Mouse (Mus musculus) lung, postnatal 0 days (tissue): ENCODE data around the gene Dock9. TPM values are rescaled to one million over a fixed set of nuclear protein-coding genes. Genes with fewer than 3 reads are reported as not detected.

ENCODE experiments used
- ATAC-seq: fragments of 200-750 bp; cut with Nextera tagmentation; 2 replicates; pipeline ENCODE4 v1.8.0; 2017; ENCODE audit warnings: moderate library complexity
- DNase-seq: peaks from one replicate; pipeline ENCODE4 v3.0.0-alpha.2; 2016; ENCODE audit warnings: low spot score
- H3K27ac ChIP-seq: fragments of 300-500 bp; sonication (generic); 2 replicates; pipeline ENCODE4 v1.5.1; 2014; ENCODE audit warnings: antibody characterized with exemption, mild to moderate bottlenecking, low read length, mixed read lengths
- H3K27me3 ChIP-seq: fragments of 300-500 bp; sonication (generic); replicated peaks from 2 replicates; pipeline ENCODE4 v1.6.1; 2014; ENCODE audit warnings: low read length, mixed read lengths; ENCODE audit not compliant: insufficient read depth
- H3K36me3 ChIP-seq: fragments of 300-500 bp; sonication (generic); 2 replicates; pipeline ENCODE4 v1.6.1; 2014; ENCODE audit warnings: low read length, mixed read lengths; ENCODE audit not compliant: insufficient read depth
- H3K4me1 ChIP-seq: fragments of 300-500 bp; sonication (generic); 2 replicates; pipeline ENCODE4 v1.6.1; 2014; ENCODE audit warnings: antibody characterized with exemption, low read depth, low read length, mixed read lengths; ENCODE audit not compliant: insufficient read depth
- H3K4me2 ChIP-seq: fragments of 300-500 bp; sonication (generic); replicated peaks from 2 replicates; pipeline ENCODE4 v1.6.1; 2014; ENCODE audit warnings: low read depth, mild to moderate bottlenecking, low read length, moderate library complexity, mixed read lengths
- H3K4me3 ChIP-seq: fragments of 300-500 bp; sonication (generic); 2 replicates; pipeline ENCODE4 v1.5.1; 2014; ENCODE audit warnings: low read depth, low read length
- H3K9ac ChIP-seq: fragments of 300-500 bp; sonication (generic); replicated peaks from 2 replicates; pipeline ENCODE4 v1.6.1; 2014; ENCODE audit warnings: low read depth, mild to moderate bottlenecking
- H3K9me3 ChIP-seq: fragments of 300-500 bp; sonication (generic); 2 replicates; pipeline ENCODE4 v1.6.1; 2016; ENCODE audit warnings: low read length, mixed read lengths
- CTCF ChIP-seq: IDR thresholded peaks from 2 replicates; pipeline ENCODE4 v1.5.1; 2016; ENCODE audit warnings: antibody characterized with exemption, mild to moderate bottlenecking
- EP300 ChIP-seq: IDR thresholded peaks from 2 replicates; pipeline ENCODE4 v1.6.1; 2016; ENCODE audit warnings: antibody characterized with exemption, mild to moderate bottlenecking, control low read depth
- WGBS: fragments of 180-500 bp; shearing (Covaris S2); extraction: QIAGEN DNeasy Blood & Tissue Kit; methylation state at CpG from one replicate; pipeline ENCODE4 v1.1.7; 2014; 5-methylcytosine and 5-hydroxymethylcytosine counted together
- polyA plus RNA-seq: library from polyadenylated mRNA; unstranded; fragments of >200 nt; fragmentation: Nextera tagmentation; extraction: Ambion mirVana; gene quantifications from 2 replicates; pipeline ENCODE4 v1.2.1, GENCODE M21; 2015

Dock9 gene
- polyA plus RNA-seq, 1 experiment from 2014 or later = 19.8 TPM

GRCm38 (mm10) chr14:121666641-121667274 is 130.9 kb downstream of the Dock9 start:
- Histone ChIP-seq H3K9me3 (no peaks in the 10 kb centered on the region), H3K4me3 (no peak overlapping the region), H3K4me1 (no peaks in the 10 kb centered on the region), H3K9ac (no peak overlapping the region), H3K27ac (no peak overlapping the region), H3K36me3 (no peaks in the 10 kb centered on the region), H3K4me2 (no peak overlapping the region), H3K27me3 (no peaks in the 10 kb centered on the region)
- 34% methylated on average over 3 of the region's 3 CpGs for WGBS
- TF ChIP-seq CTCF (no peak), EP300 (no peak)
- ATAC-seq (peak; percentile 57), DNase-seq (peak; percentile 49)

GRCm38 (mm10) chr14:121665693-121666273 is 131.9 kb downstream of the Dock9 start:
- Histone ChIP-seq H3K27ac (no peak overlapping the region), H3K9ac (no peak overlapping the region), H3K27me3 (no peaks in the 10 kb centered on the region), H3K36me3 (no peaks in the 10 kb centered on the region), H3K9me3 (no peaks in the 10 kb centered on the region), H3K4me3 (no peak overlapping the region), H3K4me2 (no peak overlapping the region), H3K4me1 (peaks cover 1% of the 10 kb centered on the region)
- TF ChIP-seq EP300 (0 out of 2 replicates have a peak, but pooled peaks have one; percentile 11), CTCF (no peak)
- no peak for DNase-seq
- ATAC-seq = 0 out of 2 replicates have a peak, but pooled peaks have one; percentile 16
- WGBS = 95% methylated on average over 9 of the region's 9 CpGs

DNA sequence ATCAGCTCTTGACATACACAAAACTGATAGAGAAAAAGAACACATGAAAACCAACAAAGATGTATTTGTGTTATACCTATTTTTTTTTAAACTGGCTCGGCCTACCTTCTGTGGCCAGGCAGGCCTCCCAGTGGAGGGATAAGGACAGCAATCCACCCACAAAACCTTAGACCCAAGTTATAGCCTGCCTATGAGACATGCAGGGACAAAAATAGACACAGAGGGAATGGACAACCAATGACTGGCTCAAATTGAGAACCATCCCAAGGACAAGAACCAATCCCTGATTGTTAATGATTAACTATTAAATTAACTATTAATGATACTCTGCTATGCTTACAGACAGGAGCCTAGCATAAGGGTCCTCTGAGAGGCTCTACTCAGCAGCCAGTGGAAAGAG is 133.7 kb downstream of the Dock9 start:
- ATAC-seq = no peak
- Histone ChIP-seq H3K27me3 (no peaks in the 10 kb centered on the region), H3K36me3 (no peaks in the 10 kb centered on the region), H3K4me3 (no peak overlapping the region), H3K27ac (no peak overlapping the region), H3K4me1 (peaks cover 12% of the 10 kb centered on the region), H3K4me2 (no peak overlapping the region), H3K9ac (no peak overlapping the region), H3K9me3 (no peaks in the 10 kb centered on the region)
- TF ChIP-seq EP300 = no peak
- TF ChIP-seq CTCF = no peak
- WGBS = 87% methylated on average over 1 of the region's 1 CpGs
- no peak for DNase-seq

DNA sequence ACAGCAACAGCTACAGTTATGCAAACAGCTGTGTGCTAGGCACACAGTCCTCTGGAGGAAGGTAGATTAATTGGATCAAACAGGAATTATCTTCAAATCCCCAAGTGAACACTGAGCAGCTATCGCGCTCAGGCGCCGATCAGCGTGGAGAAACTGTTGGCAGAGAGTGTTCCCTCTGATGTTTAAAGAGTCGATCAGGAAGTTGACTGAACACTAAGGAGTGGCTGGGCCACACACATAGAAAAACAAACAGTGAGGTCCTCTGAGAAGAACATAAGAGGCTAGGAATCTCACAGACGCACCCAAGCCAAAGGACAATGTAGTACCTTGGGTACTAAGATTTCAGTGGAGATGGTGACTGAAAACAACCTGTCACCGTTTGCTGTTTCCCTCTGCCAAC is 136.7 kb downstream of the Dock9 start:
- no peak overlapping the region for H3K4me3 ChIP-seq
- WGBS = 10% methylated on average over 8 of the region's 8 CpGs
- ATAC-seq (peak; percentile 82), DNase-seq (peak; percentile 88)
- H3K9ac ChIP-seq = no peak overlapping the region
- H3K9me3 ChIP-seq = no peaks in the 10 kb centered on the region
- no peaks in the 10 kb centered on the region for H3K27me3 ChIP-seq
- TF ChIP-seq CTCF (no peak), EP300 (peak; percentile 85)
- H3K27ac ChIP-seq = peak overlapping the region; percentile 54
- peaks cover 25% of the 10 kb centered on the region for H3K4me1 ChIP-seq
- H3K4me2 ChIP-seq = 0 out of 2 replicates have a peak overlapping the region, but pooled peaks have one; percentile 5
- no peaks in the 10 kb centered on the region for H3K36me3 ChIP-seq

GRCm38 (mm10) chr14:121660167-121660894 is 137.3 kb downstream of the Dock9 start:
- TF ChIP-seq CTCF = no peak
- TF ChIP-seq EP300 = peak; percentile 90
- Histone ChIP-seq H3K9ac (no peak overlapping the region), H3K4me1 (peaks cover 25% of the 10 kb centered on the region), H3K4me3 (no peak overlapping the region), H3K9me3 (no peaks in the 10 kb centered on the region), H3K36me3 (no peaks in the 10 kb centered on the region), H3K4me2 (0 out of 2 replicates have a peak overlapping the region, but pooled peaks have one; percentile 5), H3K27ac (peak overlapping the region; percentile 54), H3K27me3 (no peaks in the 10 kb centered on the region)
- ATAC-seq (peak; percentile 52), DNase-seq (peak; percentile 70)
- WGBS = 34% methylated on average over 15 of the region's 15 CpGs
